Mouse (Mus musculus) hematopoietic stem cell, adult 5-6 weeks (primary cell): ENCODE measurements at regions not wholly inside any gene's neighbourhood (a gene's known extent, or its start where the extent isn't known, plus 50 kb on each side); places are given as distances from the start of the nearest gene placed in this dataset.
A peak's percentile ranks its signal among the peaks of the same experiment; 100 is the strongest.

Experiments used
- ATAC-seq, 2 experiments: fragments of 125-278 bp in 1 of 2; replicated peaks in 1 of 2; 2 replicates each; pipeline ENCODE4 v1.8.0; 2016 to 2017; ENCODE audit warnings: inconsistent platforms in 2 of 2, mild to moderate bottlenecking in 2 of 2, moderate number of reproducible peaks in 2 of 2, low read depth in 1 of 2, moderate TSS enrichment in 1 of 2; ENCODE audit not compliant: low FRiP score in 2 of 2, poor library complexity in 2 of 2, severe bottlenecking in 2 of 2, insufficient read depth in 1 of 2, low TSS enrichment in 1 of 2

GRCm38 (mm10) chr7:77632656-77633055, 1105.2 kb downstream of the Ntrk3 start:
- no peak for ATAC-seq

GRCm38 (mm10) chr7:77623491-77623890, 1114.3 kb downstream of the Ntrk3 start:
- ATAC-seq: no peak

DNA sequence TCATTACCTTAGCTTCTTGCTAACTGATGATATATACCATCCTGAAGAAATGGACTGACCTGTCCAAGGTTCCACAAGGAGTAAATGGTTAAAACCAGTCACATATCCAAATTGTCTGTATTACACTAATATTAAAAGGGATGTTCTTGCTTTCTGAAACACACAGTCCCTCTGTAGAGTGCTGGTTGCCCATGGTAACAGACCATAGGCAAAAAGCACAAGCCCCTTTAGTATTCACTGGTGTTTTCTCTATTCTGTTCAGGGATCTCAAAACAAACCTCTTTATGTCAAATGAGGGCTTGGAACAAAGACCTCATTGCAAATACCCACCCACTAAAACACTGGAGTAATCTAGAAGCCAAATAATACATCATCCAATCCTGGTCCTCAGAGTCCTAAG, 1114.9 kb downstream of the Ntrk3 start:
- ATAC-seq: no peak

DNA sequence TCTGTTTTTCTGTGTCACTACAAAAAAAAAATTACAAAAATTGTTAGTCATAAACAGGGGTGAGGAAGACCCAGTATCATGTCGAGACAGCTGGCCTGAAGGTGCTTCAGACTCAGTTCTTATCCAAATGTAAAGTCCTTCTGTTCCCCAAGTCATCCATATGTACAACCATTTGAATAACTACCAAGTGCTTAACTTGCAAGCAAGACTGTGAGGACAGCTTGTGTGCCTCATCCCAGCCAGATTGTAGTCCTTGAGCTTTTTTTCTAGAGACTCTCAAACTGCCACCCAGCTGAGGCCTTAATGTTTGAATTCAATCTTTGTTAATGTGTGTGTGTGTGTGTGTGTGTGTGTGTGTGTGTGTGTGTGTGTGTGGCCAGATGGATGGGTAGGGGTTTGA, 1164.9 kb downstream of the Ntrk3 start:
- ATAC-seq: no peak

- ATAC-seq: no peak
Observed at GRCm38 (mm10) chr7:77559095-77559494, 1178.7 kb downstream of the Ntrk3 start.

GRCm38 (mm10) chr7:77558536-77558935, 1179.3 kb downstream of the Ntrk3 start:
- ATAC-seq: no peak

- no peak for ATAC-seq
Observed at GRCm38 (mm10) chr7:77536890-77537289, 1200.9 kb downstream of the Ntrk3 start.

GRCm38 (mm10) chr7:77527906-77528305, 1209.9 kb downstream of the Ntrk3 start:
- no peak for ATAC-seq

DNA sequence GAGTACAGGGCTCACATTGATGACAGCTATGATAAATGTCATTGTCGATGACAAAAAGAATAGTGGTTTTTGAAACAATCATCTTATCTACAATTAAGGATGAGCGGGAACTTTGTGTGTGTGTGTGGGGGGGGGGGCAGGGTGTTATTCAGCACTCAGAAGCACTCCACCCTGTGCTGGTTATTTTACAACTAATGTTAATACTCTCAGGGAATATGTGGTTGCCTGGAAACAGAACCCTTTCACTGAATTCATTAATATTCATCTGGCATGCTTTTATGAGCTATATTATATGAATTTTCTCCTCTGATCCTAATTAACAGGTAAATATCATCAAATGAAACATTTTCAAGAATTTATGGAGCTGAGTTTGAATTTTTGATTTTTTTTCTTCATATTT, 1228.2 kb downstream of the Ntrk3 start:
- ATAC-seq: no peak

- ATAC-seq: peak; percentile 67 to 75
Observed at GRCm38 (mm10) chr7:77507606-77508005, 1230.2 kb downstream of the Ntrk3 start.

- no peak for ATAC-seq
Observed at GRCm38 (mm10) chr7:77502608-77503007, 1235.2 kb downstream of the Ntrk3 start.

GRCm38 (mm10) chr7:77495066-77495465, 1242.7 kb downstream of the Ntrk3 start:
- no peak for ATAC-seq

- no peak for ATAC-seq
Observed at GRCm38 (mm10) chr7:77477519-77477918, 1247.8 kb downstream of the Agbl1 start.

DNA sequence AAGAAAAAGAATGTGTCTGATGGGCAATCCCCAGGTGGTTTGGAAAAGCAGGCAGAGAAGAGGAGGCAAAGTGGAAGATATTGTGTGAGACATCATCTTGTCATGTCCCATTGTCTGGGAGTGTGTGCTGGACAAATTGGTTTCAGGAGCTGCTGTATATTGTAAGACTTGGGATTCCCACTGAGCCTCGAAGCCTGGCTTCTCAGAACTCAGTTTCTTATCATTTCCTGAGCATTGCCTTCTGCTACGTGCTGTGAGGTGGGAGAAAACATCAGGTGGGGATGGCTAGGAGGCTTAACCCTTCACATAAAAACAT, 1216.3 kb downstream of the Agbl1 start:
- no peak for ATAC-seq

GRCm38 (mm10) chr7:77445352-77446051, 1215.8 kb downstream of the Agbl1 start:
- ATAC-seq: no peak

GRCm38 (mm10) chr7:77441622-77442021, 1211.9 kb downstream of the Agbl1 start:
- ATAC-seq: peak; percentile 62 to 83; a peak in 3 of 4 replicates

DNA sequence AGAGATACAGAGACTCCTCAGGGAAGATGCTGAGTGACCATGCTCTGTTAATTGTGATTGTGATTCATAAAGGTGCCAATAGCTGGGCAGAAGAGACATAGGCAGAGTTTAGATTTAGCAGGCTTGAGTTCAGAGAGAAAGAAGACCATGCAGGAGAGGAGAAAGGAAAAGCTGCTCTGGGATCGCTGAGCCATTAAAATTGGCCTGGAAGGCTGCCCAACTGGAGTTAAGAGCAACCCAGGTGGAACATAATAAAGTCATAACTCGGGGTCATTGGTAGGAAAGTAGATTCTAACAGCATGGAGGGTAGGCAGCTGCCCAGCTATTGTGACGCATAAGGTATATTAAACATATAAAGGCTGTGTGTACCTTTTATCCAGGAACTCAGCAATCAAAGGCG, 1183.9 kb downstream of the Agbl1 start:
- ATAC-seq: no peak
